Mouse (Mus musculus): ENCODE results near the gene Lbr. TPM values are rescaled to one million over a fixed set of nuclear protein-coding genes. Genes with fewer than 3 reads are reported as not detected.

The Lbr gene
- polyA plus RNA-seq, 2 experiments: 45.0 to 112 TPM

GRCm38 (mm10) chr1:181838111-181838510 is 4.7 kb downstream of the Lbr start:
- no peak for TF ChIP-seq POLR2A (IDR thresholded peaks at IDR 0.05; ENCODE audit: borderline replicate concordance, extremely low read depth, insufficient read depth, insufficient read length)
- ATAC-seq (ENCODE audit: low FRiP score, low read depth): no peak
- WGBS: 84% methylated on average over 5 of the region's 5 CpGs

GRCm38 (mm10) chr1:181833143-181833542 is 9.7 kb downstream of the Lbr start:
- Histone ChIP-seq H3K9me3 (ENCODE audit: control insufficient read depth, low read length) (no peaks in the 10 kb centered on the region), H3K27ac (replicated peaks; ENCODE audit: low read depth, low read length) (no peak overlapping the region), H3K4me3 (replicated peaks; ENCODE audit: low read length) (no peak overlapping the region), H3K4me1 (ENCODE audit: control insufficient read depth, insufficient read depth, low read length) (no peaks in the 10 kb centered on the region), H3K4me2 (replicated peaks; ENCODE audit: low read depth, low read length, severe bottlenecking) (no peak overlapping the region), H3K27me3 (ENCODE audit: control insufficient read depth, insufficient read depth, low read length) (no peaks in the 10 kb centered on the region), H3K9ac (ENCODE audit: low read depth, low read length, severe bottlenecking) (no peak overlapping the region), H3K36me3 (ENCODE audit: control insufficient read depth, insufficient read depth, low read length) (peaks cover 83% of the 10 kb centered on the region)
- DNase-seq (ENCODE audit: low spot score): no peak
- 88% methylated on average over 6 of the region's 6 CpGs for WGBS
- no peak for ATAC-seq (ENCODE audit: low FRiP score, low read depth)
- no peak for TF ChIP-seq POLR2A (IDR thresholded peaks at IDR 0.05; ENCODE audit: borderline replicate concordance, extremely low read depth, insufficient read depth, insufficient read length)

More at GRCm38 (mm10) chr1:181838111-181838510, 4.7 kb downstream of the Lbr start:
- DNase-seq (ENCODE audit: low spot score): no peak
- no peaks in the 10 kb centered on the region for H3K9me3 ChIP-seq (ENCODE audit: control insufficient read depth, low read length)
- no peak overlapping the region for H3K27ac ChIP-seq (replicated peaks; ENCODE audit: low read depth, low read length)
- H3K36me3 ChIP-seq (ENCODE audit: control insufficient read depth, insufficient read depth, low read length): peaks cover 39% of the 10 kb centered on the region
- H3K4me1 ChIP-seq (ENCODE audit: control insufficient read depth, insufficient read depth, low read length): peaks cover 23% of the 10 kb centered on the region
- no peak overlapping the region for H3K9ac ChIP-seq (ENCODE audit: low read depth, low read length, severe bottlenecking)
- H3K4me2 ChIP-seq (replicated peaks; ENCODE audit: low read depth, low read length, severe bottlenecking): no peak overlapping the region
- no peak overlapping the region for H3K4me3 ChIP-seq (replicated peaks; ENCODE audit: low read length)
- H3K27me3 ChIP-seq (ENCODE audit: control insufficient read depth, insufficient read depth, low read length): no peaks in the 10 kb centered on the region

- no peaks in the 10 kb centered on the region for H3K9me3 ChIP-seq (ENCODE audit: control insufficient read depth, low read length)
- TF ChIP-seq POLR2A (IDR thresholded peaks at IDR 0.05; ENCODE audit: borderline replicate concordance, extremely low read depth, insufficient read depth, insufficient read length): no peak
- ATAC-seq (ENCODE audit: low FRiP score, low read depth) (no peak), DNase-seq (ENCODE audit: low spot score) (no peak)
- WGBS: 92% methylated on average over 5 of the region's 5 CpGs
- H3K4me1 ChIP-seq (ENCODE audit: control insufficient read depth, insufficient read depth, low read length): no peaks in the 10 kb centered on the region
- no peaks in the 10 kb centered on the region for H3K27me3 ChIP-seq (ENCODE audit: control insufficient read depth, insufficient read depth, low read length)
- H3K4me2 ChIP-seq (replicated peaks; ENCODE audit: low read depth, low read length, severe bottlenecking): no peak overlapping the region
- H3K27ac ChIP-seq (replicated peaks; ENCODE audit: low read depth, low read length): no peak overlapping the region
- no peak overlapping the region for H3K9ac ChIP-seq (ENCODE audit: low read depth, low read length, severe bottlenecking)
- H3K36me3 ChIP-seq (ENCODE audit: control insufficient read depth, insufficient read depth, low read length): peaks cover 87% of the 10 kb centered on the region
- no peak overlapping the region for H3K4me3 ChIP-seq (replicated peaks; ENCODE audit: low read length)
Observed at GRCm38 (mm10) chr1:181832720-181833119, 10.1 kb downstream of the Lbr start.

DNA sequence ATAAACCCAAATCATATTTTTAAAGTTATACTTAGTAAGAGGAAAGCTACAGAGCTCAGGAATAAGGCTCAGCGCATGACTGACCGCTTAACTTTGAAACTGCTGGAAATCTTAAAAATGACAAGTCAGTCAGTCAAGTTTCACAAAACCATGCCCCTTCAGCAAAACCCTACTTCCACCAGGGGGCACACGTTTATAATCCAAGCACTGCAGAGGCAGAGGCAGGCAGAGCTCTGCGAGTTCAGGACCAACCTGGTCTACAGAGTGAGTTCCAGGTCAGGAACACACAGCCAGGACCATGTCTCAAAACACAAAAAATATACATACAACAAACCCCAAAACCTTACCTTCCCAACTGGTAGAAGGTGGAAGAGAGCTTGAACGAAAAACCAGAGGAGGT is 14.5 kb downstream of the Lbr start:
- Histone ChIP-seq H3K4me2 (replicated peaks; ENCODE audit: low read depth, low read length, severe bottlenecking) (no peak overlapping the region), H3K4me1 (ENCODE audit: control insufficient read depth, insufficient read depth, low read length) (no peaks in the 10 kb centered on the region), H3K36me3 (ENCODE audit: control insufficient read depth, insufficient read depth, low read length) (peaks cover 89% of the 10 kb centered on the region), H3K4me3 (replicated peaks; ENCODE audit: low read length) (no peak overlapping the region), H3K27ac (replicated peaks; ENCODE audit: low read depth, low read length) (no peak overlapping the region), H3K9ac (ENCODE audit: low read depth, low read length, severe bottlenecking) (no peak overlapping the region), H3K9me3 (ENCODE audit: control insufficient read depth, low read length) (no peaks in the 10 kb centered on the region), H3K27me3 (ENCODE audit: control insufficient read depth, insufficient read depth, low read length) (no peaks in the 10 kb centered on the region)
- no peak for TF ChIP-seq POLR2A (IDR thresholded peaks at IDR 0.05; ENCODE audit: borderline replicate concordance, extremely low read depth, insufficient read depth, insufficient read length)
- 95% methylated on average over 5 of the region's 5 CpGs for WGBS
- DNase-seq (ENCODE audit: low spot score): no peak
- ATAC-seq (ENCODE audit: low FRiP score, low read depth): no peak

DNA sequence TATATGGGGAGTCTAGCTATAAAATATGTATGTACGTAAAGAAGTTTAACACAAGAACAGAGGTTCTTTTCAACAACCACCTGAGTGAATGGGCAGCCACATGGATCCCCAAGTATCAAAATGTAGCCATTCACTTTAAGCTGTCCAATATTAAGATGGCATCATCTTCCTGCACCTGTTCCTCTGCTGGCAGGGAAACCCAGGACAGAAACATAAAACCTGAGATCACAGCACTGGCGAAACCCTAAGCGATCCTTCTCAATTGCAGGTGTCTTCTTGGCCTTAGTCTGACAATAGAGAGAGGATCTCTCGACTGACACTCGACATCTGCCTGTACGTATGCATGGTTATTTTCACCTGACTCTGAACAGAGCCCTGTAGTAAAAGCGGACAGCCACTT is 16.1 kb downstream of the Lbr start:
- H3K36me3 ChIP-seq (ENCODE audit: control insufficient read depth, insufficient read depth, low read length): peaks cover 80% of the 10 kb centered on the region

More for the DNA sequence above, 16.1 kb downstream of the Lbr start:
- Histone ChIP-seq H3K27me3 (ENCODE audit: control insufficient read depth, insufficient read depth, low read length) (no peaks in the 10 kb centered on the region), H3K27ac (replicated peaks; ENCODE audit: low read depth, low read length) (no peak overlapping the region), H3K4me3 (replicated peaks; ENCODE audit: low read length) (no peak overlapping the region), H3K4me1 (ENCODE audit: control insufficient read depth, insufficient read depth, low read length) (no peaks in the 10 kb centered on the region), H3K9me3 (ENCODE audit: control insufficient read depth, low read length) (no peaks in the 10 kb centered on the region), H3K9ac (ENCODE audit: low read depth, low read length, severe bottlenecking) (no peak overlapping the region), H3K4me2 (replicated peaks; ENCODE audit: low read depth, low read length, severe bottlenecking) (no peak overlapping the region)
- no peak for TF ChIP-seq POLR2A (IDR thresholded peaks at IDR 0.05; ENCODE audit: borderline replicate concordance, extremely low read depth, insufficient read depth, insufficient read length)
- 97% methylated on average over 7 of the region's 7 CpGs for WGBS
- no peak for ATAC-seq (ENCODE audit: low FRiP score, low read depth)
- no peak for DNase-seq (ENCODE audit: low spot score)

Measured in limb, embryonic 14.5 days (tissue).